Mouse (Mus musculus) retina, adult 2 months (tissue): ENCODE measurements around the gene Adcy5.
A peak's percentile ranks its signal among the peaks of the same experiment; 100 is the strongest.

ENCODE experiments used
- DNase-seq: peaks from one replicate; pipeline ENCODE4 v3.0.0-alpha.2; 2012; ENCODE audit warnings: low read depth, low spot score

Adcy5 gene

GRCm38 (mm10) chr16:35255981-35256380 lies 101.3 kb downstream of the Adcy5 start:
- no peak for DNase-seq

- peak; percentile 70 for DNase-seq
These were observed 115.8 kb downstream of the Adcy5 start for GRCm38 (mm10) chr16:35270353-35270934.

GRCm38 (mm10) chr16:35270945-35271344 lies 116.3 kb downstream of the Adcy5 start:
- DNase-seq: no peak

- DNase-seq: no peak
These were observed 116.9 kb downstream of the Adcy5 start for GRCm38 (mm10) chr16:35271572-35271971.

GRCm38 (mm10) chr16:35272417-35272816 lies 117.7 kb downstream of the Adcy5 start:
- no peak for DNase-seq

GRCm38 (mm10) chr16:35278166-35278565 lies 123.5 kb downstream of the Adcy5 start:
- no peak for DNase-seq

GRCm38 (mm10) chr16:35282456-35282855 lies 127.8 kb downstream of the Adcy5 start:
- DNase-seq: no peak

GRCm38 (mm10) chr16:35285821-35286220 lies 131.1 kb downstream of the Adcy5 start:
- no peak for DNase-seq

GRCm38 (mm10) chr16:35287244-35287643 lies 132.6 kb downstream of the Adcy5 start:
- no peak for DNase-seq

GRCm38 (mm10) chr16:35297786-35298185 lies 143.1 kb downstream of the Adcy5 start:
- no peak for DNase-seq

GRCm38 (mm10) chr16:35300156-35300555 lies 145.5 kb downstream of the Adcy5 start:
- no peak for DNase-seq

- no peak for DNase-seq
These were observed 148.0 kb downstream of the Adcy5 start for GRCm38 (mm10) chr16:35302441-35303280.

- DNase-seq: no peak
These were observed 149.0 kb downstream of the Adcy5 start for GRCm38 (mm10) chr16:35303721-35304120.

GRCm38 (mm10) chr16:35304416-35304815 lies 149.7 kb downstream of the Adcy5 start:
- no peak for DNase-seq

GRCm38 (mm10) chr16:35305226-35305625 lies 150.5 kb downstream of the Adcy5 start:
- DNase-seq: no peak

- no peak for DNase-seq
These were observed 152.0 kb downstream of the Adcy5 start for GRCm38 (mm10) chr16:35306631-35307030.

- no peak for DNase-seq
These were observed 152.7 kb downstream of the Adcy5 start for GRCm38 (mm10) chr16:35307331-35307730.

GRCm38 (mm10) chr16:35308016-35308415 lies 153.3 kb downstream of the Adcy5 start:
- DNase-seq: no peak

GRCm38 (mm10) chr16:35308486-35309143 lies 153.9 kb downstream of the Adcy5 start:
- DNase-seq: no peak

GRCm38 (mm10) chr16:35309634-35310033 lies 155.0 kb downstream of the Adcy5 start:
- DNase-seq: no peak

- no peak for DNase-seq
These were observed 156.0 kb downstream of the Adcy5 start for GRCm38 (mm10) chr16:35310551-35311110.

GRCm38 (mm10) chr16:35311586-35311985 lies 156.9 kb downstream of the Adcy5 start:
- DNase-seq: no peak
